Mouse (Mus musculus) heart, postnatal 10 days (tissue): ENCODE measurements around the gene Dcaf15. TPM values are rescaled to one million over a fixed set of nuclear protein-coding genes. Genes with fewer than 3 reads are reported as not detected.

Experiments
- DNase-seq, 2 experiments: peaks; one replicate each; pipeline ENCODE4 v3.0.0; 2021
- intact Hi-C: fragments of 180-260 bp; cut with DNase I; formaldehyde crosslinking; loops from one replicate; pipeline ENCODE4 v1.15.1; 2025
- total RNA-seq, 2 experiments: library from RNA; stranded (reverse); gene quantifications; 2 replicates each; pipeline ENCODE4 v1.2.3; 2021

The Dcaf15 gene
- 10 to 100 TPM; 13.7 to 13.9 TPM for total RNA-seq

DNA sequence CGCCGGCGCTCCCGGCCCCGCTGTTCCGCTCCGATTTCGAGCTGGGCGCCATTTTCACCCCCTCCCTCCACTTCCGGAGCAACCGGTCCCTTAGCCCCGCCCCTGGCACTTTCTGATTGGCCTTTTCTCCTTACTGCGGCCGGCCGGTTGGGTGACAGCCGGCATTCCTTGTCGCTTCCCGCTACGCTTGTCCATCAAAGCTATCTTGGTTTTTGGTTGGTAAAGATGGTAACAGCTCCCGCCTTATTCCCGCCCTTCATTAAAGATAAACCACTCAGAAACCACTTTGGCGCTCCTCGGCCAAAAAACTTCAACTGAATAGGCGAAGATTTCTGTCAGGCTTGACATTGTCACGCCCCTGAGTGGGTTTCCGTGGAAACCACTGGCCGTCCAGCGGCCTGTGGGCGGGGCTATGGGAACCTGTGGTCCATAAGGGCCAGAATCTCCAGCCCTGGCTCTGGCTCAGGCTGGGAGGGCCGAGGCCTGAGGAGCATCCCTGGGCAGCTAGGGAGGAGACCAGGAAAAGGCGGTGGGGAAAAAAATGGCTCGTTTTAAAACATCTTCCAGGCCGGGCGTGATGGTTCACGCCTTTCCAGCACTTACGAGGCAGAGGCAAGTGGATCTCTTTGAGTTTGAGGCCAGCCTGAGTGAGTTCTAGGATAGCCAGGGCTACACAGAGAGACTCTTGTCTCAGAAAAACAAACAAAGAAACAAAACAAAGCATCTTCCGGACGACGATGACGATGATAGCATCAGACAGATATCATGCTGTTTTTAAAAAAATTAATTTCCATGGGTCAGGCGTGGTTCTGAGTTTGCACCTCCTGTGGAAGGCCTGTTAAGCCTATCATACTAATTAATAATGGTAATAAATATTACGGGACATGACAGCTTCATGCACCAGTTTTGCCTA lies at the start of gene Dcaf15:
Gene Dcaf15, minus strand, starts transcription at position 72 of the 913 bp plus-strand sequence.
- intact Hi-C loops = loop anchor here (2.0 kb wide), 1 partner anchor 78 kb away; no protein-coding TSS in a partner anchor
- peak; percentile 99 for DNase-seq

DNA sequence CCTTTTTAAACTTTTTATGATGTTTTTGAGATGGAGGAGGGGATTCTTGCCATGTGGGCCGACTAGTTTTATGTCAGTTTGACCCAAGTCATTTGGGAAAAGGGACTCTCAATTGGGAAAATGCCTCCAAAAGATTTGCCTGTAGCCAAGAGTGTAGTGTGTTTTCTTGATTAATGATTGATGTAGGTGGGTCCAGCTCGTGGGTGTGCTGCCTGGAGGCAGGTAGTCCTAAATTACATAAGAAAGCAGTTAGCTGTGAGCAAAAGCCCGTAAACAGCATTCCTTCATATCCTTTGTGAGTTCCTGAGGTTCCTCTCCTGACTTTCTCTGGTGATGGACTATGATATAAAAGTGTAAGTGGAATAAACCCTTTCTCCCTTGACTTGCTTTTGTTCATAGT lies 44.6 kb upstream of the Dcaf15 start:
- intact Hi-C loops = loop anchor here (2.0 kb wide), 1 partner anchor 34 kb away; no protein-coding TSS in a partner anchor
- DNase-seq = no peak

DNA sequence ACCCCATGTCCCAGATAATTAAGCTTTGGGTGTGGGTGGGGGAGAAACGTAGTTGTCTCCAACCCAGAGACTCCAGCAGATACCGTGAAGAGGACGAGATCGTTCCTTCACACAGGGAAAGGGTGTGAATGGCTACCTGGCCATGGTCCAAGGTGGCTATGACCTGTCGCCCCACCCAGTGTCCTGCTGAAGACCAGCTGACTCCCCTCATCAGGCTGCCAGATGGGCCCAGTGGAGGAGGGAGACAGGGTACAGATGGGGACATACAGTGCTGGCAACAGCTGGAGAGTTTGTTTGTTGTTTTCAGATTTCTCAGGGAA lies 43.9 kb upstream of the Dcaf15 start:
- intact Hi-C loops = loop anchor here (2.0 kb wide), 1 partner anchor 34 kb away; no protein-coding TSS in a partner anchor
- no peak for DNase-seq

DNA sequence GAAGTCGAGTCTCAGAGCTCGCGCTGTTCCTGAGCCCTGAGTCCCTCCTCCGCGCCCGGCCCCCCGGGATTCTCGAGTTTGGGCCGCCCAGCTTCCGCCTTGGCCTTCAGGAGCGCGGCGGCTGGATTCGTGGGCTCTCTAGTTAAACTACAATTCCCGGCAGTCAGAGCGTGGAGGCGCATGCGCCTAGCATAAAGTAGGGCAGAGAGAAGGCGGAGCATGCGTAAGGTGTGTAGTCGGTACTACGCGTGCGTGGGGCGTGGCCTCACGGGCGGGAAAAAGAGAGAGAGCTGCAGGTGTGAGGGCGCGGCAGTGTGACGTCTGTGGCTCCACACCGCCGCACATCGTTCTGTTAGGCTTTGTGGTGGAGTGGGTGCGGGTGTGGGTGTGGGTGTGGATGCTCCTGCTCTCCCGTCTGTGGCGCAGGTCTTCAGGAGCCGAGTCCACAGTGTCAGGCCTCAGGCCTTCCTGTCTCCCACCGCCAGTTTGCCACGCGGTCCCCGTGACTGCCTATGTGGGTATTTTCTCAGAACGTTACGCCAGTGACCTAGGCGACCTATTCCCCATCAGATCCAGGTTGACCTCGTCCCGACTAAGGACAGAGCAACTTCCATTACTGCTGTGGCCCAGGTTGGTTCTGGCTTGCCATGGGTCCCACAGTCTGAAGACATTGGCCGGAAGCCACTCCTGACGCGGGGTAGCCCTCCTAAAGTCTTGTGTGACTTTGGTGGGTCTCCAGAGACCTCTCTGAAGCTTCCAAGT lies 43.4 kb upstream of the Dcaf15 start, which contains the start of the genes Cc2d1a and 4930432K21Rik:
Gene Cc2d1a, minus strand, starts transcription at position 168 of the 762 bp plus-strand sequence.
Gene 4930432K21Rik, plus strand, starts transcription at position 257 of the 762 bp plus-strand sequence.
- DNase-seq = peak; percentile 94 to 95
- intact Hi-C loops = loop anchor here (2.0 kb wide), 1 partner anchor 35 kb away; no protein-coding TSS in a partner anchor

DNA sequence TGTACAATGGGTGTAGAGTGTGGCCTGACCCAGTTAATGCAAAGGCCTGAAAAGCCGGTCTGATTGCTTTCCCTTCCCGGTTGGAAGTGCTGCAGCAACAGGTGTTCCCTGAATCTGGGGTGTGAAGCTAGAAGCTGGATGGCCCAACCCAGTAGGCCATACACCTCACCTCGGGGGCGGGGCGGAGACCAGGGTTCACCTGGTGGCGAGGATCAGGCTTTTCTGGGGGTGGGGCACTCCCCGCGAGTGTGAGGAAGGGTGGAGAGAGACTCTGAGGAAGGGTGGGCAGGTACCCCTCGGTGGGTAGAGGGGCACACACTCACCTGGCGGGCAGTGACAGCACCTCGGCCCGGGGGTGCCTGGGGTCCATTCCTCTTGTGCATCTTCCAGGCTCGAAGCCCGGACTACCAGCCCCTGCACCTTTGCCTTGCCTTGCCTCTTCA lies 42.8 kb upstream of the Dcaf15 start:
- intact Hi-C loops = no loop called here
- DNase-seq = no peak

DNA sequence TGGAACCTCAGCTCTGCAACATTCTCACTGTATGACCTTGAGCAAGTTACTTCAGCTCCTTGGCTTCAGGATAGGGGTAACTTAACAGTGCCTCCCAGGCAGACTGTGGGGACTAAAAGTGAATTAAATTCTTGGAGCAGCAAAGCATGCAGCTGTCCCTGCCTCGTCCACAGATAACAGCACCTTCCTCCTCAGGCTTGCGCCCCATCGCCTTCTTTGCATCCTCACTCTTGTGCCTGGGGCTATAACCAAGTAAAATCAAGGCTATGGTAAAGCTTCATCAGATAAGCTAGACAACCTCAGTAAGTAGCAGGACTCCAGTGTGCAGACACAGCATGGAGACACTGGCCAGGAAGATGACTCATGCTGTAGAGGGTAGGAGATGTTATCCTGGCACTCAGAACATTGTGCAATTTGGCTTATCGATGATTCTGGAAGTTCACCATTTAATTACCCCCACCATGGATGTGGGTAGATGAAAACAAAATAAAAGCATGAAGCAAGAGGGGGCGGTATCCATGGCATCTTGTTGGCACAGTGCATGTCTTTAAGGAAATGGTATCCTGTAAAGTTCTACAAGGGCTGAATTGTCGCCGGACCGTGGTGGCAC lies 40.2 kb upstream of the Dcaf15 start:
- no peak for DNase-seq
- intact Hi-C loops = no loop called here

DNA sequence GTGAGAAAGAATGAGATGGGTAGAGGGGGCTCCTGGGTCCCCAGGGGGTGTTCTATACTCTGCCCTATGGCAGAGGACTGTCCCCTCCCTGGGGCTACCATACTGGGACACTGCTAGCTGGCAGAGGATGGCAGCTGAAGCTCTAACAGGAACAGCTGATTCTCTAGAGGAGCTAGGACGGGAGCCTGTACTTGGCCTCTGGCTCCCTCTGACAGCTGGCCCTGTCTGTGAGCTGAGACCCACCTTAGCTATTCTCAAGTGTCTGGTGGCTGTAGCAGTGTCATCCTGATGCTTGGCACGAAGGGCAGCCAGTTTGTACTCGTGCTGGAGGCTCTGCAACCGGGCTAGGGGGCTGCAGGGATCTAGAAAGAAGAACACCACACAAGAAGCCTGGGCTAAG lies 36.3 kb upstream of the Dcaf15 start:
- no peak for DNase-seq
- intact Hi-C loops = no loop called here

DNA sequence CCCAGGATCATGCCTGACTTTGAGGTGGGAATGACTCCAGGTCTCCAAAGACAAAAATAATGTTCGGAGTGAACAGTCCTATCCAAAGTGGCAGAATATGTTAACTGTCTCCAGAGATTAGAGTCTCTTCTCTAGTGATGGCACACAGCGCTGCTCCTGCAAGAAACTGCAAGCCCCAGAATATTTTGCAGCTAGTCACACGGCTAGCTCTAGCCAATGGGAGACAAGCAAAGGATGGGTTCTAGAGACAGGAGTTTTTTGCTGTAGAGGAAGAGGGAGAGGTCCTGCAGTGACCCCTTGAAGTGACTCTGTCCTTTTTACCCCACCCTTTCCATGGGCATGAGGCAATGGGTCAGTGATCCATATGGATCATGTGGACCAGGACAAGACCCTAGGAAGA lies 33.3 kb upstream of the Dcaf15 start:
- DNase-seq = no peak
- intact Hi-C loops = no loop called here

DNA sequence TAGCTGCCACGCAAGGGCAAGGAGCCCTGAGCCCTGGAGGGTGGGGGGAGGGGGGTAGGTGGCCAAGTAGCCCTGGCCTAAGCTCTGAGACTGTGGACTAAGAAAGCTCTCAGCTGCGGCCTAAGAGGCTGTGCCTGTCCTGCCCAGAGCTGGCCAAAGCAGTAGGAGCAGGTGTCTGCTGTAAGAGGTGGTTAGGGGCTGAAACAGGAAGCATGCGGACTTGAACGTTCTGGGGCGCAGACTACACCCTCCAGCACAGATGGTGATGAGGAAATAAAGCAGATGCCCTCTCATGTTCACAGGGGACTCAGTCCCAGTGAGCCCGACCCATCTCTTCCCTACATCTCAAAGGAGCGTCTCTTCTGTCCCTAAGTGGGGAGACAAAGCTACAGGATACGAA lies 27.7 kb upstream of the Dcaf15 start:
- intact Hi-C loops = no loop called here
- DNase-seq = no peak

DNA sequence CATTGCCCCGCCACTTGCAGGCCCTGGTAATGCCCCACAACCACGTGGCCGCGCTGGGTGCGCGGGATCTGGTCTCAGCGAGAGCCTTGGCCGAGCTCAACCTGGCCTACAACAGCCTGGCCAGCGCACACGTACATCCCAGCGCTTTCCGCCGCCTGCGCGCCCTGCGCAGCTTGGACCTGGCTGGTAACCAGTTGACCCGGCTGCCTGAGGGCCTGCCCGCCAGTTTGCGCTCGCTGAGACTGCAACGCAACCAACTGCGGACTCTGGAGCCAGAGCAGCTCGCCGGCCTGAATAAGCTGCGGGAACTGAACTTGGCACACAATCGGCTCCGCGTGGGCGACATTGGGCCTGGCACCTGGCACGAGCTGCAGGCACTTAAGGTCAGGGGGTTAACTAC lies 26.2 kb upstream of the Dcaf15 start:
- intact Hi-C loops = no loop called here
- DNase-seq = peak in 1 of 2 experiments; percentile 29

DNA sequence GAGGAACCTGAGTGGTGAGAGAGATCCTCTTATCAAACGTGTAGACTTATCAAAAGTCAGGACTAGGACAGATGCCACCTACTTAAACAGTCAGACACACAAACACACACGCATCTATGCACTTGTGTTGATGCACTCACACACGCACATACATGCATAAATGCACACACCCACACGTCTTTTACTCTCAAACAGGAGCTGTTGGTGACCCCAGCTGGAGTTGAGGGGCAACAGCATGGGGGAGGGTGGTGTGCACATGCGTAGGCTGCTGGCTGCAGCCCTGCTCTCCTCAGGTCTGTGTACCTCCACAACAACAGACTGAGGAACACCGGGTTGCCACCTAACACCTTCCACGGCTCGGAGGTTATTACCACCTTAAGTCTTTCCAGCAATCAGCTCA lies 23.7 kb upstream of the Dcaf15 start:
- intact Hi-C loops = no loop called here
- no peak for DNase-seq

DNA sequence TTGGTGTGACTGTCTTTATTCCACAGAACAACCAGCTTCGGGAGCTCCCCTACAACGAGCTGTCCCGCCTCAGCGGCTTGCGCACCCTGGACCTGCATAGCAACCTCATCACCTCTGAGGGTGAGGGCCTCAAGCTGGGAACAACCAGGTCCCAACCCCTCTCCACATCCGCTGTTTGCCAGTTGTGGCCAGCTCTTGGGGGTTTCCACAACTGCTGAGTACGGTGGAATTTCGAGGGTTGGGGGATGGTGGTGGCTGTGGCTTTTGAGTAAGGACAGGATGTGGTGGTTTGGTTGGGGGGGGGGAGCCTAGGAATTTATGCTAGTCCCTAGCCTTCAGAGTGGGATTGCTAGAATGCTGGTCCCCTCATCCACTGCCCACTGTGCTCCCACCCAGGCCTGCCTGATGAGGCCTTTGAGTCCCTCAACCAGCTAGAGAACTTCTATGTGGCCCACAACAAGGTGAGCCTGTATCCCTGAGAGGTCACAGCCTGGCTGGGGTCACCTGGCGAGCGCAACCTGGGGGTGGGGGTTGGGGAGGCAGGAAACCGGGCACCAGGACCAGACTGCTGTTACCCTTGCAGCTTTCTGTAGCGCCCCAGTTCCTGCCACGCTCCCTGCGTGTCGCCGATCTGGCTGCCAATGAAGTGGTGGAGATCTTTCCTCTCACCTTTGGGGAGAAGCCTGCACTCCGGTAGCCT lies 22.8 kb upstream of the Dcaf15 start:
- intact Hi-C loops = no loop called here
- no peak for DNase-seq

DNA sequence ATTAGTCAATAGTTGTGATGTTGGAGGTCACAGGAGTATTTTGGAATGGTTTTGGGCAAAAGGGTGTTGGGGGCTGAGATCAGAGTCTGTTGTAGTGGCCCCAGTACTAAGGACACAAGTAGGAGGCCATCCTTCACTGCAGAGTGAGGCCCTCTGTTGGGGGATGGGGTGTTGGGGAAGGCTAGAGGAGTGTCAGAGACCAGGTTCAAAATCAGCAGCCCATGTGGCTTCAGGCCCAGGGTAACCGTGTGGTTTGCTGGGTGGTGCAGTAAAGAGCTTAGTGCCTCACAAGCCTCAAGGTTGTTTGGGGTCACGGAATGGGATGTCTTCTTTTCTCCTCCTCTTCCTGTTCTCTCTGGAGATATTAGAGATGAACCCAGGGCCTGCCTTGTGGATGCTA lies 22.2 kb upstream of the Dcaf15 start:
- intact Hi-C loops = no loop called here
- no peak for DNase-seq

DNA sequence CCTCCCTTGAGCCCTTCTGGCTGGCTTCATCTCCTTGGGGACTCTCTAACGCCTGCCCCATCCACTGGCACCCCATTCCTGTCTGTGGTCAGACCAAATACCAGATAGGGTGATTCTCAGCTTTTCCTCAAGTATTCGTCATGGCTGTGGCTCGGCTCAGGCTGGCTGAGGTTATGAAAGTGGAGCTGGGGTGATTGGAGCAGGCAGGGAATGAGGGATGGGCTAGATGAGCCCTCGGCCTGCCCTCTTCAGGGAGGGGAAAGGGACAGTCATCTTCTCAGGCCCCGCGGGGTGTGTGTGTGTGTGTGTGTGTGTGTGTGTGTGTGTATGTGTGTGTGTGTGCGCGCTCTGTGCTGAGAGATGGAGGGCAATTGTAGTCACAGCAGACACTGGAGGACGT lies 21.1 kb upstream of the Dcaf15 start, which contains the start of gene Podnl1:
Gene Podnl1, plus strand, starts transcription at position 334 of the 400 bp plus-strand sequence.
- peak in 1 of 2 experiments; percentile 45 for DNase-seq
- intact Hi-C loops = no loop called here

DNA sequence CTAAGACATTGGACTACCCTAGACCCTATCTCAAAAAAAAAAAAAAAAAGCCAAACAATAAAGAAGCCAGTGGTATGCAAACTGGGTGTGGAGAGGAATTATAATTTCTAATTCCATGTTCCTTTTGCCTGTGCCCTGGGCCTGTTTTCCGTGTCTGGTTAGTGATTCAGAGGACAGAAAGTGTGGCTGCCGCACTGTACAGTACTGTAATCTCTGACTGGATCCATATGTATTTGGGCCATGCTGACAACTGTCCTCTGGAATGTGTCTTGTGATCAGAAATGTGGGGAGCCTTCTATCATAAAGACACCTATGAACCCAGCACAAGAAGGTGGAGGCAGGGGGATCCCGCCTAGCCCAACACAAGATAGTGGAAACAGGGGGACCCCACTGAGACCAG lies 17.6 kb upstream of the Dcaf15 start:
- no peak for DNase-seq
- intact Hi-C loops = no loop called here

DNA sequence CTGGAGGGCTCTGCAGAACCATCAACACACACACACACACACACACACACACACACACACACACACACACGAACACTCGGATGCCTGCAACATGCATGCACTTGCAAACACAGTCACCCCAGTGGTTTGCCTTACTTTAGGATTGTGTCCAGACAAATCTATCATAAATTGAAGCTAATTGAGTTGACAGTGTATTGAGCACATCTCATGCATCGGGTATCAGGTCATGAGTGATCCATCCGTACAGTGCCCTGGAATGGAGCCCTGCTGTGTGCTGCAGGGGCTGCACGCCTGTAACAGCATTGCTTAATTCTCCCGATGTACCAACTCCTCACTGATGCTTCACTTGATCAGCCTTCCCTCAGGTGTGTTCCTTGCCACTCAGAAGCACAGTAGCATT lies 11.1 kb upstream of the Dcaf15 start:
- intact Hi-C loops = no loop called here
- DNase-seq = no peak

DNA sequence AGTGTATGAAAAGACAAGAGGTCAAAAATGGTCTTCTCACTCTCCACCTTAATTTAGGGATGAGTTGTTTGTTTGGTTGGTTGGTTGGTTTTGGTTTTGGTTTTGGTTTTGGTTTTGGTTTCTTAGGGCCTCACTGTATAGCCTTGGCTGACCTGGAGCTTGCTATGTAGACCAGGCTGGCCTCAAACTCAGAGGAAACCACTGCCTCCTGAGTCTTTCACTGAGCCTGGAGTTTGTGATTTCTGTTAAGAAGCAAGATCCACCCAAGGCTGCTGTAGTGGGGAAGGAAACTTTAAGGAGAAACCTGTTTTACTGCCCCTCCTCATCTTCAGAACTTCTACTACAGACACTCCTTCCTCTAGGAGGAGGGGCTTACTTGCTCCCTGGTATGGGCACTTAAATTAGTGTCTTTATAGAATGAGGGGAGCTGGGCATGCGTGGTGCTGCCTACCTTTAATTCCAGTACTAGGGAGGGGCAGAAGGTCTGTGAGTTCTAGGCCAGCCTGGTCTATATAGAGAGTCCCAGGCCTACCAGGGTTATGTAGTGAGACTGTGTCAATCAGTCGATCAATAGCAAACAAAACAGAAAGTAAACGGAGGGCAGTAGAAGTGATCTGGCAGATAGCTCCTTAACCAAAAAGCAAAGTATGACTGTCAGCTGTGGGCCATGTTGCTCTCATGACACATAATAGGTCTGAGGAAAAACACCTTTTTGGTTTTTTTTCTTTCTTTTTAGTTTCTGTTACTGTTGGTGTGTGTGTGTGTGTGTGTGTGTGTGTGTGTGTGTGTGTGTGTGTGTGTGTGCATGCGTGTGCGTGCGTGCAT lies 1.9 kb upstream of the Dcaf15 start:
- intact Hi-C loops = no loop called here
- no peak for DNase-seq

DNA sequence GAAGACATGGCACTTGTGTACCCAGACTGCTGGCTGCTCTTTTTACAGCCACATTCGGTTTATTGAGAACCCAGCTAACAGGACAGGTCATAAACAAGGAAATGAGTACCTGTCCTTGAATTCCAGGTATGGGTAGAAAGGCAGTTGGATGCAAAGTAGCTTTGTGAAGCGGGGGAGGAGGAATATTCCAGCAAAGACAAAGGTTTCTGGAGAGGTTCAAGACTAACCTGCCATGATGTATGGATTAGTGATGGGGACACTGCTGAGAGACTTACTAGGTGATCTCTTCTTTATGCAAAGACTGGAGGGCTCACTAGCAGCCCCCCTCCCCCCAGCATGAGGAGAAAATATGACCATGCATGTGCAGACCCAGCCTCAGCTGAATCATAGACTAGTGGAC lies 1.1 kb upstream of the Dcaf15 start:
- intact Hi-C loops = loop anchor here (2.0 kb wide), 1 partner anchor 77 kb away; no protein-coding TSS in a partner anchor

DNA sequence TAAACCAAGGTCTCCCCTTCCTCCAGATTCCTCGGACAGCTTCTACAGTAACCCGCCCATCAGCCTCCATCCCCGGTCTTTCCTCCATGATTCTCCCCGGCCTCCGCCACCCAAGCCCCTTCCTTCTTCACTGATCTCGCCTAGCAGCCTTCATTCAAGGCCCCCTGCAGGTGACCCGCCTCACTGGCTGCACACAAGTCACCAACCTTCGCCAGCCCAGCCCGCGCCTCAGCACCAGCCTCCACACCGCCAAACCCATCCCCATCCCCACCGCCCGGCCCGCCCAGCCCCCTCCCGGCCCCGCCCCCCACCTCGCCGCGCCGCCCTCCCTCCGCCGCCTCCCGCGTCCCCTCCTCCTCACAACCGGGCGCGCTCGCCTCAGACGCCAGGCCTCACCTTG lies 347 bp downstream of the Dcaf15 start:
- intact Hi-C loops = loop anchor here (2.0 kb wide), 1 partner anchor 79 kb away; no protein-coding TSS in a partner anchor
- DNase-seq = no peak

More for the DNA sequence above, 1.1 kb upstream of the Dcaf15 start:
- DNase-seq = no peak
